Mouse (Mus musculus): ENCODE data around the gene Fam126a.

DNA sequence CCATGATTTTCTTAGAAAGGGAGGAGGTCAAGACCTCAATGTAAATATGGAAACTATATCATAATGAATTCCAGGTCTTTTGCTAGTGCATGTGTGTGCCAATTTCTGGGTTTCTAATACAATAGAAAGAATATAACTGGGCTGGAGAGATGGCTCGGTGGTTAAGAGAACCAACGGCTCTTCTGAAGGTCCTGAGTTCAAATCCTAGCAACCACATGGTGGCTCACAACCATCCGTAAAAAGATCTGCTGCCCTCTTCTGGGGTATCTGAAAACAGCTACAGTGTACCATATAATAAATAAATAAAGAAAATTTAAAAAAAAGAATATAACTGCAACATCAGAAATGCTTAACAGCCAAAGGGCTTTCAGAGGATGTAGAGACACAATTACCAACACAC is 23.9 kb upstream of the Fam126a start:
- TF ChIP-seq CTCF (IDR thresholded peaks at IDR 0.05): peak; percentile 62
- no peak for TF ChIP-seq EP300 (IDR thresholded peaks at IDR 0.05; ENCODE audit: insufficient read depth, low read depth, low read length)

All from heart, adult 2 months (tissue).